Mouse (Mus musculus) frontal cortex, postnatal 25 days (tissue): ENCODE data around the gene Slc5a9.
"Not testable (repeated sequence)": the region's sequence is repeated elsewhere in the genome, so short reads cannot be mapped to it uniquely, and the experiment has no call there.

Source experiments
- DNase-seq, 2 experiments: peaks; one replicate each; pipeline ENCODE4 v3.0.0; 2022; ENCODE audit warnings: low spot score in 2 of 2

The Slc5a9 gene

GRCm38 (mm10) chr4:111902775-111903174 lies at the start of gene Slc5a9:
TSS of gene Slc5a9 (minus strand) at chr4:111902918.
- DNase-seq: no peak

GRCm38 (mm10) chr4:111919092-111919491 lies 16.4 kb upstream of the Slc5a9 start, which contains the start of gene Skint8:
TSS of gene Skint8 (plus strand) at chr4:111919392.
- no peak for DNase-seq

GRCm38 (mm10) chr4:111907926-111908325 lies 5.2 kb upstream of the Slc5a9 start:
- DNase-seq: no peak

GRCm38 (mm10) chr4:111901473-111901872 lies 1.2 kb downstream of the Slc5a9 start:
- no peak for DNase-seq

- DNase-seq: not testable (repeated sequence)
Measured at GRCm38 (mm10) chr4:111900491-111900890, 2.2 kb downstream of the Slc5a9 start.

- no peak for DNase-seq
Measured at GRCm38 (mm10) chr4:111898566-111898965, 4.2 kb downstream of the Slc5a9 start.

- DNase-seq: no peak
Measured at GRCm38 (mm10) chr4:111897755-111898154, 5.0 kb downstream of the Slc5a9 start.

- DNase-seq: no peak
Measured at GRCm38 (mm10) chr4:111892138-111892537, 10.6 kb downstream of the Slc5a9 start.

- DNase-seq: peak; percentile 81 to 87
Measured at GRCm38 (mm10) chr4:111886607-111887006, 16.1 kb downstream of the Slc5a9 start.

- peak; percentile 61 to 64 for DNase-seq
Measured at GRCm38 (mm10) chr4:111886018-111886417, 16.7 kb downstream of the Slc5a9 start.

GRCm38 (mm10) chr4:111883543-111883942 lies 19.2 kb downstream of the Slc5a9 start:
- DNase-seq: no peak

GRCm38 (mm10) chr4:111880112-111880875 lies 22.4 kb downstream of the Slc5a9 start:
- no peak for DNase-seq

GRCm38 (mm10) chr4:111867743-111868401 lies 34.8 kb downstream of the Slc5a9 start:
- no peak for DNase-seq

- DNase-seq: no peak
Measured at GRCm38 (mm10) chr4:111866701-111867100, 36.0 kb downstream of the Slc5a9 start.

- DNase-seq: no peak
Measured at GRCm38 (mm10) chr4:111852626-111853025, 50.1 kb downstream of the Slc5a9 start.

- no peak for DNase-seq
Measured at GRCm38 (mm10) chr4:111838882-111839281, 63.8 kb downstream of the Slc5a9 start.
